Mouse (Mus musculus): Measurements from ENCODE around the gene Xrcc5.

GRCm38 (mm10) chr1:72308919-72309318, 1.7 kb downstream of the Xrcc5 start:
- no peak for TF ChIP-seq CTCF (IDR thresholded peaks at IDR 0.05; ENCODE audit: low read depth, low read length)
- no peak for TF ChIP-seq POLR2A (IDR thresholded peaks at IDR 0.05; ENCODE audit: insufficient read depth, low read length)
- TF ChIP-seq EP300 (IDR thresholded peaks at IDR 0.05; ENCODE audit: insufficient read depth, low read depth, low read length), result no peak
